Mouse (Mus musculus): ENCODE data around the gene Tenm3. TPM values are rescaled to one million over a fixed set of nuclear protein-coding genes. Genes with fewer than 3 reads are reported as not detected.

Tenm3 gene
- polyA plus RNA-seq, 2 experiments: 2.2 to 3.1 TPM

DNA sequence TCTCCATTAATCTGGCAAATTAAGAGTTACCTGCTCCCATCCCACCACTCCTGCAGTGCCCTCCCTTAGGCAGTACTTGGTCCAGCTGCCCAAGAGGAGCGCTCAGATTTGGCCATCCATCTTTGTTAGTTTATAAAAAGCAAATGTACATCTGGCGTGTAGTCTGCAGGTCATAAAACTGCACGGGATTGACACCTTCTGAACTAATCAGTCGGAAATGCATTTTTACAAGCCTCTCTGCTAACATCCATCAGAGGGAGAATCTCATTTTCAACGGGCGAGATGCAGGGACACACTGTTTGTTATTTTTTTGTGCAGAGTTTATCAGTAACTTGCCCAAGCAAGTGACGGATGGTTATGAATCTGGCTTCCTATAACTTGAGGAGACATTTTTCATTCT lies 539.5 kb downstream of the Tenm3 start:
- ATAC-seq (ENCODE audit: insufficient read depth): no peak
- 64% methylated on average over 7 of the region's 7 CpGs for WGBS (ENCODE audit: insufficient replicate concordance)
- TF ChIP-seq EP300 (IDR thresholded peaks at IDR 0.05; ENCODE audit: low read depth) (no peak), CTCF (IDR thresholded peaks at IDR 0.05; ENCODE audit: low read depth) (no peak)

GRCm38 (mm10) chr8:48300613-48301037 lies 543.1 kb downstream of the Tenm3 start:
- H3K4me3 ChIP-seq (ENCODE audit: insufficient read depth in 1 of 2, low read depth in 2 of 2, low read length in 2 of 2): no peak overlapping the region
- TF ChIP-seq CTCF (IDR thresholded peaks at IDR 0.05; ENCODE audit: low read depth) (no peak), EP300 (IDR thresholded peaks at IDR 0.05; ENCODE audit: low read depth) (no peak)
- H3K36me3 ChIP-seq (replicated peaks; ENCODE audit: control insufficient read depth, insufficient read depth, low read depth): no peaks in the 10 kb centered on the region
- 68% methylated on average over 12 of the region's 12 CpGs for WGBS (ENCODE audit: insufficient replicate concordance)
- no peaks in the 10 kb centered on the region for H3K4me1 ChIP-seq (replicated peaks; ENCODE audit: control insufficient read depth in 2 of 2, insufficient read depth in 2 of 2, low read length in 1 of 2)
- no peaks in the 10 kb centered on the region for H3K27me3 ChIP-seq (ENCODE audit: control insufficient read depth, insufficient read depth, low read length)
- no peak overlapping the region for H3K4me2 ChIP-seq (ENCODE audit: low read depth)
- no peak overlapping the region for H3K27ac ChIP-seq
- no peak overlapping the region for H3K9ac ChIP-seq (replicated peaks)
- DNase-seq (ENCODE audit: low read depth in 3 of 3, low spot score in 3 of 3): no peak
- no peaks in the 10 kb centered on the region for H3K9me3 ChIP-seq (ENCODE audit: control insufficient read depth, low read length)
- no peak for ATAC-seq (ENCODE audit: insufficient read depth)

More for the DNA sequence above, 539.5 kb downstream of the Tenm3 start:
- H3K9me3 ChIP-seq (ENCODE audit: control insufficient read depth, low read length): no peaks in the 10 kb centered on the region
- no peaks in the 10 kb centered on the region for H3K36me3 ChIP-seq (replicated peaks; ENCODE audit: control insufficient read depth, insufficient read depth, low read depth)
- no peaks in the 10 kb centered on the region for H3K4me1 ChIP-seq (replicated peaks; ENCODE audit: control insufficient read depth in 2 of 2, insufficient read depth in 2 of 2, low read length in 1 of 2)
- no peaks in the 10 kb centered on the region for H3K27me3 ChIP-seq (ENCODE audit: control insufficient read depth, insufficient read depth, low read length)
- H3K4me2 ChIP-seq (ENCODE audit: low read depth): no peak overlapping the region
- H3K4me3 ChIP-seq (ENCODE audit: insufficient read depth in 1 of 2, low read depth in 2 of 2, low read length in 2 of 2): no peak overlapping the region
- no peak overlapping the region for H3K27ac ChIP-seq
- DNase-seq (ENCODE audit: low read depth in 3 of 3, low spot score in 3 of 3): no peak
- no peak overlapping the region for H3K9ac ChIP-seq (replicated peaks)

DNA sequence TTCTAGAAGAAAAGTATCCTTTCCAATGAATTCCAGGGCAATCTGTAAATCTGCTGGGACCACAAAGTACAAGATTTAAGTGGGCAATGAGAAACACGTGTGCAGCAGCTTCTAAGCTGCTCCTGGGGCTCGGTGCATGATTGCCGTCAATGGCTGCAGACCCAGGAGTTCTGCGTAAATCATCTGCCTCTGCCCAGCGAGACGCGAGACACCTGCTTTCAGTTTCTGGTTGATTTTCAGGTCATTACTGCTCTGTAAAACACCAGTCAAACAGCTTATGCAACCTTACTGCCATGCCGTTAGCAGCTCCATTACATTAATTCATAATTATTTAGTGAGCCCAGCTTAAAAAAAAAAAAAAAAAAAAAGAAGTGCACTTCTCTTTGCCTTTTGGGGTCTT lies 543.7 kb downstream of the Tenm3 start:
- Histone ChIP-seq H3K4me1 (replicated peaks; ENCODE audit: control insufficient read depth in 2 of 2, insufficient read depth in 2 of 2, low read length in 1 of 2) (no peaks in the 10 kb centered on the region), H3K4me2 (ENCODE audit: low read depth) (no peak overlapping the region), H3K9me3 (ENCODE audit: control insufficient read depth, low read length) (no peaks in the 10 kb centered on the region), H3K4me3 (ENCODE audit: insufficient read depth in 1 of 2, low read depth in 2 of 2, low read length in 2 of 2) (no peak overlapping the region), H3K36me3 (replicated peaks; ENCODE audit: control insufficient read depth, insufficient read depth, low read depth) (no peaks in the 10 kb centered on the region), H3K27me3 (ENCODE audit: control insufficient read depth, insufficient read depth, low read length) (no peaks in the 10 kb centered on the region), H3K9ac (replicated peaks) (no peak overlapping the region), H3K27ac (no peak overlapping the region)
- TF ChIP-seq EP300 (IDR thresholded peaks at IDR 0.05; ENCODE audit: low read depth) (no peak), CTCF (IDR thresholded peaks at IDR 0.05; ENCODE audit: low read depth) (no peak)
- WGBS (ENCODE audit: insufficient replicate concordance): 68% methylated on average over 8 of the region's 8 CpGs
- ATAC-seq (ENCODE audit: insufficient read depth) (no peak), DNase-seq (ENCODE audit: low read depth in 3 of 3, low spot score in 3 of 3) (no peak)

DNA sequence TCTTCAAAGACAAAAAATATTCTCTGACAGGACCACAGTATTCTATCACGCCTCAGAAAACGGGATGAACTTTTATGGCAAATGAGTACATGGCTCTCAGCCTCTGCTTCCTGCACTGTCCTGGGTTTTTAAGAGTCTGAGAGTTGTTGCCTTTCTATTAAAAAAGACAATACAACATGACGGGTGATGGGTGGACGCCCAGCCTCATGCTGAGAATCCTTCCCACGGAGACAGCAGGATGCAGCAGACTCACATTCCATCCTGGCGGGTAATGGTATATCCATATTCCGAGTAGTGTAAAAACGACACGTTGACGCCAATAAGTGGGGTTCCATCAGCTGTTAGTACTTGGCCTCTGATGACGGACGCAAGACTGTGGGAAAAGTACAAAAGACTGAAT lies 544.4 kb downstream of the Tenm3 start:
- no peaks in the 10 kb centered on the region for H3K27me3 ChIP-seq (ENCODE audit: control insufficient read depth, insufficient read depth, low read length)
- no peak overlapping the region for H3K4me3 ChIP-seq (ENCODE audit: insufficient read depth in 1 of 2, low read depth in 2 of 2, low read length in 2 of 2)
- DNase-seq (ENCODE audit: low read depth in 3 of 3, low spot score in 3 of 3) (no peak), ATAC-seq (ENCODE audit: insufficient read depth) (no peak)
- no peak for TF ChIP-seq EP300 (IDR thresholded peaks at IDR 0.05; ENCODE audit: low read depth)
- H3K9ac ChIP-seq (replicated peaks): no peak overlapping the region
- no peaks in the 10 kb centered on the region for H3K36me3 ChIP-seq (replicated peaks; ENCODE audit: control insufficient read depth, insufficient read depth, low read depth)
- WGBS (ENCODE audit: insufficient replicate concordance): 69% methylated on average over 12 of the region's 12 CpGs
- H3K27ac ChIP-seq: no peak overlapping the region
- no peaks in the 10 kb centered on the region for H3K9me3 ChIP-seq (ENCODE audit: control insufficient read depth, low read length)
- H3K4me1 ChIP-seq (replicated peaks; ENCODE audit: control insufficient read depth in 2 of 2, insufficient read depth in 2 of 2, low read length in 1 of 2): no peaks in the 10 kb centered on the region
- no peak overlapping the region for H3K4me2 ChIP-seq (ENCODE audit: low read depth)

- no peaks in the 10 kb centered on the region for H3K9me3 ChIP-seq (ENCODE audit: control insufficient read depth, low read length)
- H3K9ac ChIP-seq (replicated peaks): no peak overlapping the region
- no peak overlapping the region for H3K4me3 ChIP-seq (ENCODE audit: insufficient read depth in 1 of 2, low read depth in 2 of 2, low read length in 2 of 2)
- H3K27ac ChIP-seq: no peak overlapping the region
- no peak for TF ChIP-seq CTCF (IDR thresholded peaks at IDR 0.05; ENCODE audit: low read depth)
- TF ChIP-seq EP300 (IDR thresholded peaks at IDR 0.05; ENCODE audit: low read depth): no peak
- no peaks in the 10 kb centered on the region for H3K27me3 ChIP-seq (ENCODE audit: control insufficient read depth, insufficient read depth, low read length)
- 67% methylated on average over 7 of the region's 7 CpGs for WGBS (ENCODE audit: insufficient replicate concordance)
- ATAC-seq (ENCODE audit: insufficient read depth): no peak
- H3K36me3 ChIP-seq (replicated peaks; ENCODE audit: control insufficient read depth, insufficient read depth, low read depth): no peaks in the 10 kb centered on the region
- DNase-seq (ENCODE audit: low read depth in 3 of 3, low spot score in 3 of 3): no peak
- H3K4me2 ChIP-seq (ENCODE audit: low read depth): no peak overlapping the region
- H3K4me1 ChIP-seq (replicated peaks; ENCODE audit: control insufficient read depth in 2 of 2, insufficient read depth in 2 of 2, low read length in 1 of 2): no peaks in the 10 kb centered on the region
Measured at GRCm38 (mm10) chr8:48296371-48296770, 547.4 kb downstream of the Tenm3 start.
